Mouse (Mus musculus): ENCODE measurements around the gene Mlh1. TPM values are rescaled to one million over a fixed set of nuclear protein-coding genes. Genes with fewer than 3 reads are reported as not detected.
A peak's percentile ranks its signal among the peaks of the same experiment; 100 is the strongest.

The Mlh1 gene
- polyA plus RNA-seq, 1 experiment from 2014 or later: 27.3 TPM

- Histone ChIP-seq H3K9me3 (replicated peaks; ENCODE audit: control insufficient read depth, low read length, poor library complexity, severe bottlenecking) (no peaks in the 10 kb centered on the region), H3K4me2 (ENCODE audit: low read length) (peak overlapping the region; percentile 26; the same call in 1 of the 2 replicates), H3K27ac (ENCODE audit: low read length) (no peak overlapping the region), H3K9ac (ENCODE audit: low read depth, low read length) (no peak overlapping the region), H3K4me3 (ENCODE audit: low read depth, low read length) (no peak overlapping the region), H3K4me1 (ENCODE audit: control insufficient read depth, insufficient read depth, low read length) (peaks cover 20% of the 10 kb centered on the region), H3K27me3 (ENCODE audit: control insufficient read depth, insufficient read depth, low read depth, low read length) (no peaks in the 10 kb centered on the region), H3K36me3 (ENCODE audit: control insufficient read depth, insufficient read depth, low read length) (no peaks in the 10 kb centered on the region)
- WGBS: 15% methylated on average over 21 of the region's 21 CpGs
- peak; percentile 57; the same call in 1 of the 2 replicates for ATAC-seq
These were observed 18.3 kb upstream of the Mlh1 start for GRCm38 (mm10) chr9:111289832-111290339.

DNA sequence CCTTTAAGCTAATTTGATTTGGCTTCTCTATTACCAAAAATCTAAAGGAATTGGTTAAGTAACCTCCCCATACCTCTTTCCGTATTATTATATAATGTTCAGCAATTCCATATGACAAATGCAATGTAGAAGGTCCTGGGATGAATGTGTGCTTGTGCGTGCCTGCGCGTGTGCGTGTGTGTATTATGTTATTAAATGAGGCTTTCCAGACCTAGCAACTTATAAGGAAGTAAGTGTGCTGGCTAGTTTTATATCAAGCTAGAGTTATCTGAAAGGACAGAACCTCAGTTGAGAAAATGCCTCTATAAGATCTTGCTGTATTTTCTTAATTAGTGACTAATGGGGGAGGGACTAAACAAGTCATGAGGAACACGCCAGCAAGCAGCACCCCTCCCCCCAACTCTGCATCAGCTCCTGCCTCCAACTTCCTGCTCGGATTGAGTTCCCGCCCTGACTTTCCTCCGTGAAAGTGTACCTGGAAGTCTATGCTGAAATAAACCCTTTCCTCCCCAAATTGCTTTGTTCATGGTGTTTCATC is 17.8 kb upstream of the Mlh1 start:
- Histone ChIP-seq H3K4me2 (ENCODE audit: low read length) (0 out of 2 replicates have a peak overlapping the region, but pooled peaks have one; percentile 26), H3K27ac (ENCODE audit: low read length) (no peak overlapping the region), H3K4me1 (ENCODE audit: control insufficient read depth, insufficient read depth, low read length) (peaks cover 21% of the 10 kb centered on the region), H3K9me3 (replicated peaks; ENCODE audit: control insufficient read depth, low read length, poor library complexity, severe bottlenecking) (no peaks in the 10 kb centered on the region), H3K36me3 (ENCODE audit: control insufficient read depth, insufficient read depth, low read length) (no peaks in the 10 kb centered on the region), H3K9ac (ENCODE audit: low read depth, low read length) (no peak overlapping the region), H3K4me3 (ENCODE audit: low read depth, low read length) (no peak overlapping the region), H3K27me3 (ENCODE audit: control insufficient read depth, insufficient read depth, low read depth, low read length) (no peaks in the 10 kb centered on the region)
- whole genome bisulfite sequencing: 59% methylated on average over 9 of the region's 9 CpGs
- no peak for ATAC-seq

DNA sequence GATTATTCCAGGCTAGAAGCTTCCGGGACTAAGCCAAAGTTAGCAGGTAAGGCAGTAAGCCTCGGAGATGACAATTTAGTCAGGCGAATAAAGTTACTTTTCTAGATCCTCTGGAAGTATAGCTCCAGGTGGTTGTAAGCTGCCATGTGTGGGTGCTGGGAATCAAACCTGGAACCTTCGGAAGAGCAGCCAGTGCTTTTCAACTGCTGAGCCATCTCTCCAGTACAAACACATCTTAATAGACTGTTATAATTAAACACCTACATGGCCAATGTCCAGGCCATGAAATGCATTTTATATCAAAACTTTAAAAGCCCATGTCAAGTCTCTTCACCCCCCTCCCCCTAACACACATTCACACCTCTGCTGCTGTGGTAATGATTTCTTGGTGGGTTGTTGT is 16.4 kb upstream of the Mlh1 start:
- H3K9ac ChIP-seq (ENCODE audit: low read depth, low read length): no peak overlapping the region
- no peaks in the 10 kb centered on the region for H3K36me3 ChIP-seq (ENCODE audit: control insufficient read depth, insufficient read depth, low read length)
- no peaks in the 10 kb centered on the region for H3K9me3 ChIP-seq (replicated peaks; ENCODE audit: control insufficient read depth, low read length, poor library complexity, severe bottlenecking)
- H3K4me1 ChIP-seq (ENCODE audit: control insufficient read depth, insufficient read depth, low read length): peaks cover 21% of the 10 kb centered on the region
- no peaks in the 10 kb centered on the region for H3K27me3 ChIP-seq (ENCODE audit: control insufficient read depth, insufficient read depth, low read depth, low read length)
- no peak overlapping the region for H3K27ac ChIP-seq (ENCODE audit: low read length)
- 95% methylated on average over 4 of the region's 4 CpGs for WGBS
- ATAC-seq: no peak
- no peak overlapping the region for H3K4me2 ChIP-seq (ENCODE audit: low read length)
- no peak overlapping the region for H3K4me3 ChIP-seq (ENCODE audit: low read depth, low read length)

GRCm38 (mm10) chr9:111286468-111286867 is 14.9 kb upstream of the Mlh1 start:
- Histone ChIP-seq H3K4me2 (ENCODE audit: low read length) (no peak overlapping the region), H3K4me1 (ENCODE audit: control insufficient read depth, insufficient read depth, low read length) (peaks cover 21% of the 10 kb centered on the region), H3K27ac (ENCODE audit: low read length) (no peak overlapping the region), H3K36me3 (ENCODE audit: control insufficient read depth, insufficient read depth, low read length) (no peaks in the 10 kb centered on the region), H3K27me3 (ENCODE audit: control insufficient read depth, insufficient read depth, low read depth, low read length) (no peaks in the 10 kb centered on the region), H3K9me3 (replicated peaks; ENCODE audit: control insufficient read depth, low read length, poor library complexity, severe bottlenecking) (no peaks in the 10 kb centered on the region), H3K9ac (ENCODE audit: low read depth, low read length) (no peak overlapping the region), H3K4me3 (ENCODE audit: low read depth, low read length) (no peak overlapping the region)
- 74% methylated on average over 2 of the region's 2 CpGs for WGBS
- ATAC-seq: no peak

GRCm38 (mm10) chr9:111285676-111286075 is 14.1 kb upstream of the Mlh1 start:
- no peaks in the 10 kb centered on the region for H3K36me3 ChIP-seq (ENCODE audit: control insufficient read depth, insufficient read depth, low read length)
- H3K4me1 ChIP-seq (ENCODE audit: control insufficient read depth, insufficient read depth, low read length): peaks cover 21% of the 10 kb centered on the region
- WGBS: 5% methylated on average over 5 of the region's 5 CpGs
- peak overlapping the region; percentile 25; the same call in 1 of the 2 replicates for H3K9ac ChIP-seq (ENCODE audit: low read depth, low read length)
- H3K4me2 ChIP-seq (ENCODE audit: low read length): peak overlapping the region; percentile 31; the same call in 1 of the 2 replicates
- no peaks in the 10 kb centered on the region for H3K27me3 ChIP-seq (ENCODE audit: control insufficient read depth, insufficient read depth, low read depth, low read length)
- ATAC-seq: peak; percentile 71; the same call in 1 of the 2 replicates
- peak overlapping the region; percentile 78 for H3K27ac ChIP-seq (ENCODE audit: low read length)
- no peaks in the 10 kb centered on the region for H3K9me3 ChIP-seq (replicated peaks; ENCODE audit: control insufficient read depth, low read length, poor library complexity, severe bottlenecking)
- H3K4me3 ChIP-seq (ENCODE audit: low read depth, low read length): no peak overlapping the region

GRCm38 (mm10) chr9:111285061-111285460 is 13.5 kb upstream of the Mlh1 start:
- H3K27ac ChIP-seq (ENCODE audit: low read length): peak overlapping the region; percentile 78
- no peak overlapping the region for H3K4me2 ChIP-seq (ENCODE audit: low read length)
- H3K4me3 ChIP-seq (ENCODE audit: low read depth, low read length): no peak overlapping the region
- no peak overlapping the region for H3K9ac ChIP-seq (ENCODE audit: low read depth, low read length)
- H3K36me3 ChIP-seq (ENCODE audit: control insufficient read depth, insufficient read depth, low read length): no peaks in the 10 kb centered on the region
- H3K4me1 ChIP-seq (ENCODE audit: control insufficient read depth, insufficient read depth, low read length): peaks cover 16% of the 10 kb centered on the region
- H3K9me3 ChIP-seq (replicated peaks; ENCODE audit: control insufficient read depth, low read length, poor library complexity, severe bottlenecking): no peaks in the 10 kb centered on the region
- ATAC-seq: no peak
- H3K27me3 ChIP-seq (ENCODE audit: control insufficient read depth, insufficient read depth, low read depth, low read length): no peaks in the 10 kb centered on the region
- WGBS: 27% methylated on average over 3 of the region's 3 CpGs

- 0 out of 2 replicates have a peak overlapping the region, but pooled peaks have one; percentile 3 for H3K4me3 ChIP-seq (ENCODE audit: low read depth, low read length)
- ATAC-seq: no peak
- peaks cover 7% of the 10 kb centered on the region for H3K36me3 ChIP-seq (ENCODE audit: control insufficient read depth, insufficient read depth, low read length)
- H3K4me2 ChIP-seq (ENCODE audit: low read length): peak overlapping the region; percentile 47
- H3K9ac ChIP-seq (ENCODE audit: low read depth, low read length): peak overlapping the region; percentile 38; the same call in 1 of the 2 replicates
- WGBS: 65% methylated on average over 1 of the region's 1 CpGs
- no peaks in the 10 kb centered on the region for H3K9me3 ChIP-seq (replicated peaks; ENCODE audit: control insufficient read depth, low read length, poor library complexity, severe bottlenecking)
- no peak overlapping the region for H3K27ac ChIP-seq (ENCODE audit: low read length)
- no peaks in the 10 kb centered on the region for H3K27me3 ChIP-seq (ENCODE audit: control insufficient read depth, insufficient read depth, low read depth, low read length)
- H3K4me1 ChIP-seq (ENCODE audit: control insufficient read depth, insufficient read depth, low read length): peaks cover 52% of the 10 kb centered on the region
These were observed 3.6 kb upstream of the Mlh1 start for GRCm38 (mm10) chr9:111275156-111275555.

GRCm38 (mm10) chr9:111273958-111274357 is 2.4 kb upstream of the Mlh1 start:
- Histone ChIP-seq H3K27me3 (ENCODE audit: control insufficient read depth, insufficient read depth, low read depth, low read length) (no peaks in the 10 kb centered on the region), H3K4me1 (ENCODE audit: control insufficient read depth, insufficient read depth, low read length) (peaks cover 57% of the 10 kb centered on the region), H3K27ac (ENCODE audit: low read length) (no peak overlapping the region), H3K36me3 (ENCODE audit: control insufficient read depth, insufficient read depth, low read length) (peaks cover 5% of the 10 kb centered on the region; the same call in 1 of the 2 replicates), H3K9me3 (replicated peaks; ENCODE audit: control insufficient read depth, low read length, poor library complexity, severe bottlenecking) (no peaks in the 10 kb centered on the region), H3K4me2 (ENCODE audit: low read length) (peak overlapping the region; percentile 96; the same call in 1 of the 2 replicates), H3K9ac (ENCODE audit: low read depth, low read length) (no peak overlapping the region), H3K4me3 (ENCODE audit: low read depth, low read length) (no peak overlapping the region)
- 91% methylated on average over 1 of the region's 1 CpGs for WGBS
- no peak for ATAC-seq

GRCm38 (mm10) chr9:111272996-111273785 is 1.6 kb upstream of the Mlh1 start:
- peak overlapping the region; percentile 76 for H3K4me3 ChIP-seq (ENCODE audit: low read depth, low read length)
- H3K9ac ChIP-seq (ENCODE audit: low read depth, low read length): peak overlapping the region; percentile 87
- no peaks in the 10 kb centered on the region for H3K27me3 ChIP-seq (ENCODE audit: control insufficient read depth, insufficient read depth, low read depth, low read length)
- H3K4me2 ChIP-seq (ENCODE audit: low read length): peak overlapping the region; percentile 96
- H3K36me3 ChIP-seq (ENCODE audit: control insufficient read depth, insufficient read depth, low read length): peaks cover 5% of the 10 kb centered on the region; the same call in 1 of the 2 replicates
- WGBS: 76% methylated on average over 15 of the region's 15 CpGs
- H3K9me3 ChIP-seq (replicated peaks; ENCODE audit: control insufficient read depth, low read length, poor library complexity, severe bottlenecking): no peaks in the 10 kb centered on the region
- ATAC-seq: no peak
- H3K4me1 ChIP-seq (ENCODE audit: control insufficient read depth, insufficient read depth, low read length): peaks cover 57% of the 10 kb centered on the region
- no peak overlapping the region for H3K27ac ChIP-seq (ENCODE audit: low read length)
